16 mouse cellular contexts compared by ENCODE assay signal in the genomic region with DNA sequence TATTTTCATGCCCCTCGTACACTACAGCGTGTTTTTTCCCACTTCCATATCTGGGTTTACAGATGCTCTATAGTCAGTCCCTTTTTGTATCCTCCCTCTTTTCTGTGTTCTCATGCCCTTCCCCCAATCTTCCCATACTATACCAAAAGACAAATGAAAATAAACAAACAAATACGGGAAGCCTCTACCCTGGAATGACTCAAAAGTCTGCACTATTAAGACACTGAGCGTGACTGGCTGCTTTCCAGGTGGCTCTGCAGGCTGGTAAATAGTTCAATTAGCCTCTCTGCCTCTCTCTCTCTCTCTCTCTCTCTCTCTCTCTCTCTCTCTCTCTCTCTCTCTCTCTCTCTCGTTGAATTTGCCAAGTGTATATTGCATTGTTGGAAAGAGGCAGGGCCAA.
DNase-seq lines count a peak whose midpoint lies in the region; ATAC-seq lines count a peak whose summit lies in the region.
"Had no signal": no experiment of that assay in that cellular context is flagged by ENCODE, and none has a peak within 500 bp of the region (broad histone marks: within the 10 kb centered on the region; RNA-seq: fewer than 3 reads in every experiment).

No protein-coding gene starts in this region.

- no peaks in the 10 kb centered on the region for H3K36me3 ChIP-seq in hindbrain, embryonic 16.5 days (ENCODE audit: control insufficient read depth, insufficient read depth, low read length)
- H3K36me3 ChIP-seq in hindbrain, embryonic 10.5 days = no peaks in the 10 kb centered on the region
- no peaks in the 10 kb centered on the region for H3K36me3 ChIP-seq in midbrain, embryonic 14.5 days (ENCODE audit: control insufficient read depth, insufficient read depth, low read length)
- H3K36me3 ChIP-seq in midbrain, embryonic 11.5 days (ENCODE audit: control insufficient read depth, insufficient read depth, low read length) = no peaks in the 10 kb centered on the region
- H3K36me3 ChIP-seq in forebrain, embryonic 15.5 days = no peaks in the 10 kb centered on the region
- H3K36me3 ChIP-seq: embryonic facial prominence, embryonic 15.5 days; stomach, embryonic 15.5 days had no signal

- 53% methylated on average over 5 of the region's 5 CpGs for WGBS in hindbrain, embryonic 16.5 days
- 72% methylated on average over 5 of the region's 5 CpGs for WGBS in hindbrain, embryonic 10.5 days
- WGBS in midbrain, embryonic 14.5 days = 70% methylated on average over 5 of the region's 5 CpGs
- 75% methylated on average over 5 of the region's 5 CpGs for WGBS in midbrain, embryonic 11.5 days
- 33% methylated on average over 5 of the region's 5 CpGs for WGBS in forebrain, embryonic 15.5 days

- peak overlapping the region; percentile 51; the same call in 1 of the 2 replicates for H3K4me2 ChIP-seq in hindbrain, embryonic 16.5 days (ENCODE audit: low read length)
- no peak overlapping the region for H3K4me2 ChIP-seq in midbrain, embryonic 14.5 days (ENCODE audit: low read length)
- no peak overlapping the region for H3K4me2 ChIP-seq in midbrain, embryonic 11.5 days
- H3K4me2 ChIP-seq in forebrain, embryonic 15.5 days (replicated peaks) = peak overlapping the region; percentile 43
- H3K4me2 ChIP-seq: embryonic facial prominence, embryonic 15.5 days; stomach, embryonic 15.5 days had no signal

- no peaks in the 10 kb centered on the region for H3K9me3 ChIP-seq in hindbrain, embryonic 16.5 days (ENCODE audit: control insufficient read depth, low read length)
- no peaks in the 10 kb centered on the region for H3K9me3 ChIP-seq in hindbrain, embryonic 10.5 days
- H3K9me3 ChIP-seq in midbrain, embryonic 14.5 days (ENCODE audit: control insufficient read depth, low read length) = no peaks in the 10 kb centered on the region
- H3K9me3 ChIP-seq in midbrain, embryonic 11.5 days (ENCODE audit: control insufficient read depth, low read length) = no peaks in the 10 kb centered on the region
- no peaks in the 10 kb centered on the region for H3K9me3 ChIP-seq in forebrain, embryonic 15.5 days
- H3K9me3 ChIP-seq: embryonic facial prominence, embryonic 15.5 days; stomach, embryonic 15.5 days had no signal

- no peaks in the 10 kb centered on the region for H3K27me3 ChIP-seq in hindbrain, embryonic 16.5 days (replicated peaks; ENCODE audit: control insufficient read depth, insufficient read depth, low read length)
- no peaks in the 10 kb centered on the region for H3K27me3 ChIP-seq in hindbrain, embryonic 10.5 days (ENCODE audit: insufficient read depth, poor library complexity, severe bottlenecking)
- no peaks in the 10 kb centered on the region for H3K27me3 ChIP-seq in midbrain, embryonic 14.5 days (ENCODE audit: control insufficient read depth, insufficient read depth, low read length)
- H3K27me3 ChIP-seq in midbrain, embryonic 11.5 days (ENCODE audit: control insufficient read depth, insufficient read depth, low read length) = no peaks in the 10 kb centered on the region
- H3K27me3 ChIP-seq in forebrain, embryonic 15.5 days = no peaks in the 10 kb centered on the region
- H3K27me3 ChIP-seq: embryonic facial prominence, embryonic 15.5 days; stomach, embryonic 15.5 days had no signal

- no peaks in the 10 kb centered on the region; the same call in none of the 2 replicates for H3K4me1 ChIP-seq in hindbrain, embryonic 16.5 days (ENCODE audit: control insufficient read depth, insufficient read depth, low read depth, low read length)
- peaks cover 18% of the 10 kb centered on the region for H3K4me1 ChIP-seq in hindbrain, embryonic 10.5 days (replicated peaks)
- H3K4me1 ChIP-seq in midbrain, embryonic 14.5 days (ENCODE audit: control insufficient read depth, insufficient read depth, low read length) = peaks cover 9% of the 10 kb centered on the region; the same call in 1 of the 2 replicates
- 0 out of 2 replicates have a peak, but pooled peaks cover 3% of the 10 kb centered on the region for H3K4me1 ChIP-seq in midbrain, embryonic 11.5 days (ENCODE audit: control insufficient read depth, insufficient read depth, low read length)
- H3K4me1 ChIP-seq in forebrain, embryonic 15.5 days = peaks cover 41% of the 10 kb centered on the region
- H3K4me1 ChIP-seq: stomach, embryonic 15.5 days had no signal

- no peak overlapping the region for H3K4me3 ChIP-seq in hindbrain, embryonic 16.5 days (ENCODE audit: low read length)
- no peak overlapping the region for H3K4me3 ChIP-seq in hindbrain, embryonic 10.5 days
- H3K4me3 ChIP-seq in midbrain, embryonic 14.5 days (replicated peaks; ENCODE audit: low read depth, low read length) = no peak overlapping the region
- no peak overlapping the region for H3K4me3 ChIP-seq in midbrain, embryonic 11.5 days (ENCODE audit: low read depth, low read length)
- peak overlapping the region; percentile 24; the same call in 1 of the 2 replicates for H3K4me3 ChIP-seq in forebrain, embryonic 15.5 days
- H3K4me3 ChIP-seq: embryonic facial prominence, embryonic 15.5 days; stomach, embryonic 15.5 days had no signal

- peak; percentile 5 for DNase-seq in adrenal gland, postnatal 14 days
- DNase-seq in adrenal gland, adult 18-20 months (ENCODE audit: low spot score in 2 of 2) = no peak
- DNase-seq in hindbrain, embryonic 10.5 days (ENCODE audit: low spot score) = no peak
- peak; percentile 50 for DNase-seq in midbrain, embryonic 14.5 days
- DNase-seq in midbrain, embryonic 11.5 days (ENCODE audit: low spot score, missing footprints) = no peak
- DNase-seq in ovary, postnatal 10 days (ENCODE audit: low spot score) = no peak
- DNase-seq: cerebellum, adult 11 months; gastrocnemius, postnatal 14 days; heart, postnatal 10 days; liver; spleen, adult 18-20 months had no signal

- ATAC-seq in hindbrain, embryonic 16.5 days = peak; percentile 31
- no peak; the same call in 1 of the 2 replicates for ATAC-seq in midbrain, embryonic 14.5 days (ENCODE audit: low FRiP score, low TSS enrichment)
- no peak for ATAC-seq in midbrain, embryonic 11.5 days (ENCODE audit: low FRiP score)
- peak; percentile 20 for ATAC-seq in forebrain, embryonic 15.5 days (replicated peaks)
- ATAC-seq: lung, postnatal 0 days had no signal

- H3K27ac ChIP-seq in hindbrain, embryonic 16.5 days (ENCODE audit: low read depth, low read length) = no peak overlapping the region
- H3K27ac ChIP-seq in hindbrain, embryonic 10.5 days = no peak overlapping the region; the same call in 1 of the 2 replicates
- H3K27ac ChIP-seq in midbrain, embryonic 14.5 days (replicated peaks; ENCODE audit: low read depth, low read length) = no peak overlapping the region
- no peak overlapping the region for H3K27ac ChIP-seq in midbrain, embryonic 11.5 days (ENCODE audit: low read depth, low read length)
- H3K27ac ChIP-seq in forebrain, embryonic 15.5 days (replicated peaks) = peak overlapping the region; percentile 95
- H3K27ac ChIP-seq: embryonic facial prominence, embryonic 15.5 days; stomach, embryonic 15.5 days had no signal

- no peak overlapping the region for H3K9ac ChIP-seq in hindbrain, embryonic 16.5 days (ENCODE audit: low read depth, low read length)
- no peak overlapping the region for H3K9ac ChIP-seq in midbrain, embryonic 14.5 days (replicated peaks; ENCODE audit: low read length)
- H3K9ac ChIP-seq in midbrain, embryonic 11.5 days (ENCODE audit: low read length) = no peak overlapping the region
- H3K9ac ChIP-seq in forebrain, embryonic 15.5 days (replicated peaks) = no peak overlapping the region
- H3K9ac ChIP-seq: embryonic facial prominence, embryonic 15.5 days; stomach, embryonic 15.5 days had no signal

Comparison
In these comparisons a context has a peak if more than half of its experiments do, and no peak if none do; other contexts are left out.
1. DNase-seq: peak in adrenal gland, postnatal 14 days (single experiment) and midbrain, embryonic 14.5 days (single experiment); none in adrenal gland, adult 18-20 months (0 of 2), hindbrain, embryonic 10.5 days (single experiment), midbrain, embryonic 11.5 days (single experiment) and ovary, postnatal 10 days (single experiment).
2. ATAC-seq: peak in hindbrain, embryonic 16.5 days (single experiment) and forebrain, embryonic 15.5 days (single experiment); none in midbrain, embryonic 14.5 days (single experiment) and midbrain, embryonic 11.5 days (single experiment).
3. H3K4me2 ChIP-seq: peak in hindbrain, embryonic 16.5 days (single experiment) and forebrain, embryonic 15.5 days (single experiment); none in midbrain, embryonic 14.5 days (single experiment) and midbrain, embryonic 11.5 days (single experiment).